Mouse (Mus musculus) macrophage (primary cell): ENCODE measurements around the gene Shbg. TPM values are rescaled to one million over a fixed set of nuclear protein-coding genes. Genes with fewer than 3 reads are reported as not detected.
"Not testable (repeated sequence)": the region's sequence is repeated elsewhere in the genome, so short reads cannot be mapped to it uniquely, and the experiment has no call there.

Experiments
- H3K27ac ChIP-seq: fragments of 350-480 bp; formaldehyde crosslinking; 2 replicates; pipeline ENCODE4 v1.9.0; 2021
- H3K36me3 ChIP-seq: fragments of 350-480 bp; formaldehyde crosslinking; 2 replicates; pipeline ENCODE4 v1.9.0; 2021; ENCODE audit errors: inconsistent target
- H3K4me3 ChIP-seq: fragments of 350-480 bp; formaldehyde crosslinking; 2 replicates; pipeline ENCODE4 v1.9.0; 2021; ENCODE audit errors: inconsistent target
- H3K79me2 ChIP-seq: fragments of 350-480 bp; formaldehyde crosslinking; 2 replicates; pipeline ENCODE4 v1.9.0; 2021; ENCODE audit errors: inconsistent target
- WGBS: methylation state at CpG from one replicate; pipeline ENCODE4 v1.1.7; 2026; ENCODE audit warnings: inconsistent platforms; ENCODE audit not compliant: missing documents; 5-methylcytosine and 5-hydroxymethylcytosine counted together
- polyA plus RNA-seq: library from polyadenylated mRNA; stranded (reverse); fragments of 250-400 nt; gene quantifications from 3 replicates; pipeline ENCODE4 v1.2.4, GENCODE M21; 2018; ENCODE audit warnings: inconsistent platforms

Gene Shbg
- polyA plus RNA-seq, 1 experiment from 2014 or later = not detected

- peak within 1 kb of the TSS; percentile 46 for H3K27ac ChIP-seq
- 79% methylated on average over 31 of the region's 34 CpGs for WGBS
- H3K4me3 ChIP-seq = no peak within 1 kb of the TSS
- H3K79me2 ChIP-seq = peaks cover 30% of the 10 kb centered on the region
- peaks cover 56% of the 10 kb centered on the region; the same call in 1 of the 2 replicates for H3K36me3 ChIP-seq
Observed at GRCm38 (mm10) chr11:69655264-69656064, 37.8 kb upstream of the Shbg start, which contains the start of gene Sox15. Sox15 (plus strand) TSS chr11:69655314.

- 40% methylated on average over 9 of the region's 9 CpGs for WGBS
- Histone ChIP-seq H3K36me3 (peaks cover 63% of the 10 kb centered on the region), H3K4me3 (no peak overlapping the region), H3K27ac (peak overlapping the region; percentile 46), H3K79me2 (peaks cover 23% of the 10 kb centered on the region)
Observed at GRCm38 (mm10) chr11:69654760-69655159, 37.1 kb upstream of the Shbg start.

GRCm38 (mm10) chr11:69653399-69653798 lies 35.7 kb upstream of the Shbg start:
- H3K27ac ChIP-seq = no peak overlapping the region
- peaks cover 64% of the 10 kb centered on the region for H3K36me3 ChIP-seq
- no peak overlapping the region for H3K4me3 ChIP-seq
- H3K79me2 ChIP-seq = peaks cover 9% of the 10 kb centered on the region
- WGBS = 96% methylated on average over 5 of the region's 5 CpGs

- no peaks in the 10 kb centered on the region for H3K79me2 ChIP-seq
- no peak overlapping the region for H3K4me3 ChIP-seq
- WGBS = 95% methylated on average over 5 of the region's 5 CpGs
- H3K36me3 ChIP-seq = peaks cover 80% of the 10 kb centered on the region
- no peak overlapping the region for H3K27ac ChIP-seq
Observed at GRCm38 (mm10) chr11:69645860-69646259, 28.2 kb upstream of the Shbg start.

- Histone ChIP-seq H3K27ac (no peak overlapping the region), H3K79me2 (peaks cover 60% of the 10 kb centered on the region), H3K4me3 (no peak overlapping the region), H3K36me3 (peaks cover 17% of the 10 kb centered on the region)
- WGBS = 82% methylated on average over 3 of the region's 3 CpGs
Observed at GRCm38 (mm10) chr11:69635471-69635870, 17.8 kb upstream of the Shbg start.

GRCm38 (mm10) chr11:69633128-69633866 lies 15.6 kb upstream of the Shbg start:
- WGBS = 2% methylated on average over 48 of the region's 50 CpGs
- Histone ChIP-seq H3K4me3 (peak overlapping the region; percentile 71), H3K36me3 (no peaks in the 10 kb centered on the region), H3K79me2 (peaks cover 52% of the 10 kb centered on the region), H3K27ac (peak overlapping the region; percentile 37)

GRCm38 (mm10) chr11:69632284-69633089 lies 14.8 kb upstream of the Shbg start, which contains the start of gene Fxr2:
Fxr2 (plus strand) TSS chr11:69632990.
- WGBS = under 1% methylated on average over 55 of the region's 56 CpGs
- Histone ChIP-seq H3K79me2 (peaks cover 43% of the 10 kb centered on the region), H3K27ac (peak within 1 kb of the TSS; percentile 51), H3K4me3 (peak within 1 kb of the TSS; percentile 71), H3K36me3 (no peaks in the 10 kb centered on the region)

GRCm38 (mm10) chr11:69629802-69630201 lies 12.1 kb upstream of the Shbg start:
- WGBS = 71% methylated on average over 1 of the region's 1 CpGs
- H3K4me3 ChIP-seq = no peak overlapping the region
- H3K27ac ChIP-seq = no peak overlapping the region
- H3K36me3 ChIP-seq = no peaks in the 10 kb centered on the region
- peaks cover 17% of the 10 kb centered on the region for H3K79me2 ChIP-seq

- 46% methylated on average over 6 of the region's 6 CpGs for WGBS
- Histone ChIP-seq H3K4me3 (no peak overlapping the region), H3K36me3 (no peaks in the 10 kb centered on the region), H3K79me2 (peaks cover 1% of the 10 kb centered on the region), H3K27ac (no peak overlapping the region)
Observed at GRCm38 (mm10) chr11:69628286-69628685, 10.6 kb upstream of the Shbg start.

- not testable (repeated sequence) for H3K27ac ChIP-seq, H3K4me3 ChIP-seq, H3K79me2 ChIP-seq, H3K36me3 ChIP-seq
- no CpG with 5 or more reads among the region's 2 CpGs for WGBS
Observed at GRCm38 (mm10) chr11:69624339-69624738, 6.6 kb upstream of the Shbg start.

GRCm38 (mm10) chr11:69623006-69623405 lies 5.3 kb upstream of the Shbg start:
- Histone ChIP-seq H3K4me3 (no peak overlapping the region), H3K27ac (no peak overlapping the region), H3K36me3 (no peaks in the 10 kb centered on the region), H3K79me2 (no peaks in the 10 kb centered on the region)
- WGBS = 97% methylated on average over 4 of the region's 4 CpGs

- H3K36me3 ChIP-seq = no peaks in the 10 kb centered on the region
- H3K4me3 ChIP-seq = peak overlapping the region; percentile 55
- H3K27ac ChIP-seq = no peak overlapping the region
- H3K79me2 ChIP-seq = no peaks in the 10 kb centered on the region
- WGBS = 39% methylated on average over 6 of the region's 6 CpGs
Observed at GRCm38 (mm10) chr11:69622406-69622805, 4.7 kb upstream of the Shbg start.

- WGBS = 13% methylated on average over 18 of the region's 20 CpGs
- H3K4me3 ChIP-seq = peak within 1 kb of the TSS; percentile 55
- H3K36me3 ChIP-seq = no peaks in the 10 kb centered on the region
- no peak within 1 kb of the TSS for H3K27ac ChIP-seq
- H3K79me2 ChIP-seq = no peaks in the 10 kb centered on the region
Observed at GRCm38 (mm10) chr11:69621571-69622268, 4.0 kb upstream of the Shbg start, which contains the start of gene Sat2. Sat2 (plus strand) TSS chr11:69622024.
